Mouse (Mus musculus): Measurements from ENCODE around the gene Rasal1. TPM values are rescaled to one million over a fixed set of nuclear protein-coding genes. Genes with fewer than 3 reads are reported as not detected.

The Rasal1 gene
- polyA plus RNA-seq, 1 experiment from 2014 or later, result 0.39 TPM

DNA sequence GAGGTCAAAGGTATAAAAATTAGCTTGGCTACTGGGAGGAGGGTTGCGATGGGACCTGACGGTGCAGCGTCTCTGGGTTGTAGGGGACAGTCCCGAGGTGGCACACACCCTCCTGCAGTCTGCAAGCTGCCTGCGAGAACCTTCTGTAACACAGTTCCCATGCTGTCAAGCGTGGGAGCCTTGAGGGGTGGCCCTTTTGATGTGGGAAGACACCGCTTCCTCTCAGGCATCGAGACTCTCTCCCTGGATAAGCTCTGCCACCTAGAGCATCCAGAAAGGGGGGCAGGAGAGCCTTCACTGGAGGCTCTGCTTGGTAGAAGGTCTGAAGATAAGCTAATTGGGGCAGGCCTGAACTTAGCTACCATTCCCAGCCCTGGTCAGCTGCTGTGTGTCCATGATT is 37.1 kb downstream of the Rasal1 start:
- Histone ChIP-seq H3K4me2 (ENCODE audit: low read length) (no peak overlapping the region), H3K9ac (ENCODE audit: low read depth, low read length) (no peak overlapping the region), H3K27ac (no peak overlapping the region), H3K36me3 (ENCODE audit: insufficient read depth, low read length) (no peaks in the 10 kb centered on the region), H3K4me1 (replicated peaks; ENCODE audit: insufficient read depth, low read length) (no peaks in the 10 kb centered on the region), H3K9me3 (replicated peaks; ENCODE audit: low read length) (no peaks in the 10 kb centered on the region), H3K27me3 (ENCODE audit: insufficient read depth, low read length) (no peaks in the 10 kb centered on the region; the same call in 1 of the 2 replicates), H3K4me3 (replicated peaks; ENCODE audit: low read depth, low read length) (no peak overlapping the region)
- DNase-seq (ENCODE audit: low spot score), result no peak
- ATAC-seq (replicated peaks; ENCODE audit: low FRiP score, low read depth), result no peak
- TF ChIP-seq CTCF (IDR thresholded peaks at IDR 0.05; ENCODE audit: low read depth), result no peak
- WGBS, result 63% methylated on average over 8 of the region's 8 CpGs

GRCm38 (mm10) chr5:120686749-120687483 is 38.3 kb downstream of the Rasal1 start:
- Histone ChIP-seq H3K4me1 (replicated peaks; ENCODE audit: insufficient read depth, low read length) (no peaks in the 10 kb centered on the region), H3K9ac (ENCODE audit: low read depth, low read length) (no peak overlapping the region), H3K27me3 (ENCODE audit: insufficient read depth, low read length) (no peaks in the 10 kb centered on the region; the same call in 1 of the 2 replicates), H3K4me3 (replicated peaks; ENCODE audit: low read depth, low read length) (no peak overlapping the region), H3K36me3 (ENCODE audit: insufficient read depth, low read length) (no peaks in the 10 kb centered on the region), H3K4me2 (ENCODE audit: low read length) (no peak overlapping the region), H3K9me3 (replicated peaks; ENCODE audit: low read length) (no peaks in the 10 kb centered on the region), H3K27ac (no peak overlapping the region)
- ATAC-seq (replicated peaks; ENCODE audit: low FRiP score, low read depth), result no peak
- no peak for DNase-seq (ENCODE audit: low spot score)
- WGBS, result 80% methylated on average over 6 of the region's 6 CpGs
- no peak for TF ChIP-seq CTCF (IDR thresholded peaks at IDR 0.05; ENCODE audit: low read depth)

DNA sequence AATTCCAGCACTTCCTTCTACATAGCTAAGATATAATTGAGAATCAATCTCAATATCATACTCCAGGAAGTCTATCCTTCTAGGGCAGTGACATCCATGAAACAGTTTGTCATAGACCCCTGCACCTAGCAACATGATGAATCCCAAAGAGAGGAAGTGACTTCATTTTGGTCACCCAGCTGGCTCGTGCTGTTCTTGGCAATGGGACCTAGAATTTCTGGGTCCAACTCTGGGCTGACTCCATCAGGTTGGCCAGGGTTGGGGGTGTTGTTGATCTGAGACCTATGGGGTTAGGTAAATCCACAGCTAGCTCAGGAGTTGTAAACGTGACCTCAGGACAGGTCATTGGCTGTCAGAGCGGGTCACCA is 38.9 kb downstream of the Rasal1 start:
- H3K27me3 ChIP-seq (ENCODE audit: insufficient read depth, low read length), result no peaks in the 10 kb centered on the region; the same call in 1 of the 2 replicates
- no peak overlapping the region for H3K9ac ChIP-seq (ENCODE audit: low read depth, low read length)
- H3K9me3 ChIP-seq (replicated peaks; ENCODE audit: low read length), result no peaks in the 10 kb centered on the region
- no peak overlapping the region for H3K27ac ChIP-seq
- H3K36me3 ChIP-seq (ENCODE audit: insufficient read depth, low read length), result no peaks in the 10 kb centered on the region
- no peaks in the 10 kb centered on the region for H3K4me1 ChIP-seq (replicated peaks; ENCODE audit: insufficient read depth, low read length)
- 73% methylated on average over 3 of the region's 3 CpGs for WGBS
- no peak overlapping the region for H3K4me2 ChIP-seq (ENCODE audit: low read length)
- DNase-seq (ENCODE audit: low spot score) (no peak), ATAC-seq (replicated peaks; ENCODE audit: low FRiP score, low read depth) (no peak)
- H3K4me3 ChIP-seq (replicated peaks; ENCODE audit: low read depth, low read length), result no peak overlapping the region
- no peak for TF ChIP-seq CTCF (IDR thresholded peaks at IDR 0.05; ENCODE audit: low read depth)

DNA sequence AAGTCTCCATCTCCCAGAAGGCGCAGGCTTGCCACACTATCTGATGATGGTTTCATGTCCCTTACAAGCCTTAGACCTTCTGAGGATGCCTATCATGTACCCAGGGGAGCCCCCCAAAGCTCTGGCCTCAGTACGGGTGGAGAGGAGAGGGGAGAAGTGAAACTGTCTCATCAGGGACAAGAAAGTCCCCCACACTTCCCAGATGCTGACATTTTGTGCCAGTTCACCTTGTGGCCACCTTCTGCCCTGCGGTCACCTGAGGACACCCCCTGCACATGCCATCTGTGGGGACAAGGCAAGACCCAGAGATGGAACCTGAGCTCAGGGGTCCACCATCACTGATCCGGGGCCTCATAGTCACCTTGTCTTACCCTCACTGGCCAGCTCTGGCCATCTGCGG is 39.3 kb downstream of the Rasal1 start:
- Histone ChIP-seq H3K9ac (ENCODE audit: low read depth, low read length) (no peak overlapping the region), H3K4me1 (replicated peaks; ENCODE audit: insufficient read depth, low read length) (no peaks in the 10 kb centered on the region), H3K9me3 (replicated peaks; ENCODE audit: low read length) (no peaks in the 10 kb centered on the region), H3K4me3 (replicated peaks; ENCODE audit: low read depth, low read length) (no peak overlapping the region), H3K27me3 (ENCODE audit: insufficient read depth, low read length) (no peaks in the 10 kb centered on the region; the same call in 1 of the 2 replicates), H3K27ac (no peak overlapping the region), H3K4me2 (ENCODE audit: low read length) (no peak overlapping the region), H3K36me3 (ENCODE audit: insufficient read depth, low read length) (no peaks in the 10 kb centered on the region)
- DNase-seq (ENCODE audit: low spot score) (no peak), ATAC-seq (replicated peaks; ENCODE audit: low FRiP score, low read depth) (no peak)
- 90% methylated on average over 5 of the region's 5 CpGs for WGBS
- no peak for TF ChIP-seq CTCF (IDR thresholded peaks at IDR 0.05; ENCODE audit: low read depth)

DNA sequence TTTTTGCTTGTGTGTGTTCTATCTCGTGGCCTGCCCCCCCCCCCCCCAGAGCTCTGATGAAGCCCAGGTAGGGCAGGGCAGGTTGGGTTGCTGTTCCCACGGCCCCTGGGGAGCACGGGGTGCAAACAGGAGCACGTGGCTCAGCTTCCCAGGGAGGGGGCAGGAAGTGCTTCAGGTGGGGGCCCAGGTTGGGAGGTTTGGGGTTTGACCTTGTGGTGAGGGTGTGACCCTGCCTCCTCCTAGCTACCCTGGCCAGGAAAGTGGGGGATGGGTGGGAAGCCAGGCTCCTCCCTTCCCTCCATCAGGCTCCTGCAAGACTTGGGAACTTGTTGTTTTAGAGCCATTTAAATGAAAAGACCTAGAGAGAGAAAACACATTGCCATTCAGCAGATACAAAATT is 39.8 kb downstream of the Rasal1 start:
- H3K4me2 ChIP-seq (ENCODE audit: low read length), result no peak overlapping the region
- no peak for TF ChIP-seq CTCF (IDR thresholded peaks at IDR 0.05; ENCODE audit: low read depth)
- DNase-seq (ENCODE audit: low spot score) (no peak), ATAC-seq (replicated peaks; ENCODE audit: low FRiP score, low read depth) (no peak)
- H3K27me3 ChIP-seq (ENCODE audit: insufficient read depth, low read length), result no peaks in the 10 kb centered on the region
- WGBS, result 24% methylated on average over 4 of the region's 4 CpGs
- H3K9me3 ChIP-seq (replicated peaks; ENCODE audit: low read length), result no peaks in the 10 kb centered on the region
- no peak overlapping the region for H3K4me3 ChIP-seq (replicated peaks; ENCODE audit: low read depth, low read length)
- H3K4me1 ChIP-seq (replicated peaks; ENCODE audit: insufficient read depth, low read length), result no peaks in the 10 kb centered on the region
- no peaks in the 10 kb centered on the region for H3K36me3 ChIP-seq (ENCODE audit: insufficient read depth, low read length)
- H3K27ac ChIP-seq, result no peak overlapping the region
- H3K9ac ChIP-seq (ENCODE audit: low read depth, low read length), result no peak overlapping the region

GRCm38 (mm10) chr5:120690417-120690816 is 41.8 kb downstream of the Rasal1 start:
- TF ChIP-seq CTCF (IDR thresholded peaks at IDR 0.05; ENCODE audit: low read depth), result no peak
- H3K9me3 ChIP-seq (replicated peaks; ENCODE audit: low read length), result no peaks in the 10 kb centered on the region
- no peaks in the 10 kb centered on the region for H3K4me1 ChIP-seq (replicated peaks; ENCODE audit: insufficient read depth, low read length)
- no peak for ATAC-seq (replicated peaks; ENCODE audit: low FRiP score, low read depth)
- H3K9ac ChIP-seq (ENCODE audit: low read depth, low read length), result no peak overlapping the region
- H3K4me3 ChIP-seq (replicated peaks; ENCODE audit: low read depth, low read length), result no peak overlapping the region
- H3K27ac ChIP-seq, result no peak overlapping the region
- no peak overlapping the region for H3K4me2 ChIP-seq (ENCODE audit: low read length)
- peaks cover 18% of the 10 kb centered on the region for H3K27me3 ChIP-seq (ENCODE audit: insufficient read depth, low read length)
- 39% methylated on average over 4 of the region's 4 CpGs for WGBS
- no peaks in the 10 kb centered on the region for H3K36me3 ChIP-seq (ENCODE audit: insufficient read depth, low read length)
- DNase-seq (ENCODE audit: low spot score), result no peak

DNA sequence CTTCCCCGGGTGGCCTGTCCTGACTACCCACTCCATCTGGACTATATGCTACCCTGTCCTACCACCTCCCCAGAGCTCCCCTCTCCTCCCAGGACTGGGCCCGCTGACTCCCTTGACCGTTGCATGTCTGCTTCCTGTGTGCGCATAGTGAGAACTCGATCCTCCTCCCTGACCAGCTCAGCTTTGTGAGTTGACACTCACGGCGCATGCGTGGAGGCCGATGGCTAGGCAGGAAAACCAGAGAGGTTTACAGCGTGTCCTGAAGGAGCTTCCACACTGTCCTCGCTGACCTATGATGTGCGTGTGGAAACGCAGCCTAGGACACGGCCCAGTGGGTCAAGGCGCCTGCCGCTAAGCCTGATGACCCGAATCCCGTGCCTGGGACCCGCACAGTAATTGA is 43.4 kb downstream of the Rasal1 start:
- no peaks in the 10 kb centered on the region for H3K9me3 ChIP-seq (replicated peaks; ENCODE audit: low read length)
- no peaks in the 10 kb centered on the region for H3K4me1 ChIP-seq (replicated peaks; ENCODE audit: insufficient read depth, low read length)
- no peak overlapping the region; the same call in 1 of the 2 replicates for H3K4me2 ChIP-seq (ENCODE audit: low read length)
- no peak for TF ChIP-seq CTCF (IDR thresholded peaks at IDR 0.05; ENCODE audit: low read depth)
- no peak overlapping the region for H3K4me3 ChIP-seq (replicated peaks; ENCODE audit: low read depth, low read length)
- DNase-seq (ENCODE audit: low spot score) (peak; percentile 61), ATAC-seq (replicated peaks; ENCODE audit: low FRiP score, low read depth) (no peak)
- no peak overlapping the region for H3K27ac ChIP-seq
- WGBS, result 39% methylated on average over 19 of the region's 19 CpGs
- H3K9ac ChIP-seq (ENCODE audit: low read depth, low read length), result no peak overlapping the region
- no peaks in the 10 kb centered on the region for H3K36me3 ChIP-seq (ENCODE audit: insufficient read depth, low read length)
- peaks cover 22% of the 10 kb centered on the region for H3K27me3 ChIP-seq (ENCODE audit: insufficient read depth, low read length)
